Mouse (Mus musculus) urinary bladder, postnatal 10 days (tissue): ENCODE measurements around the gene Clstn2.

Source experiments
- DNase-seq: peaks from one replicate; pipeline ENCODE4 v3.0.0; 2022; ENCODE audit warnings: low spot score

Clstn2 gene

DNA sequence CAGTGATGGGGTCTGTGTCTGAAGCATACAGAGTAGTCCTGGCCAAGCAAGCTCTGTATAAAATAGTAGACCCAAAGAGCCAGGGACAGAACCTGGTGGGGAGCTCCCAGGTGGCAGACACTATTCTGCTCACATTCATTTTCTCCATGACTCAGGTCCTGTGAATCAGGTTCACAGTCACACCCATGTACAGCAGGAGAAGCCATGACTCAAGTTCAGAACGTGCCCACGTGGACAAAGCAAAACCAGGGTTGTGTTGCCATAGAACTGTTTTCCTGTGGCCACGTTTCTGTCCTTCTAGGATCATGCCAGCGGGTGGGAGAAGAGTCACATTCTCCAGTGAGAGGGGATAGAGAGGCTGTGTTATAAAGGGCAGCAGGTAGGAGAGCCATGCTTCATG, 353.9 kb downstream of the Clstn2 start:
- DNase-seq: no peak

DNA sequence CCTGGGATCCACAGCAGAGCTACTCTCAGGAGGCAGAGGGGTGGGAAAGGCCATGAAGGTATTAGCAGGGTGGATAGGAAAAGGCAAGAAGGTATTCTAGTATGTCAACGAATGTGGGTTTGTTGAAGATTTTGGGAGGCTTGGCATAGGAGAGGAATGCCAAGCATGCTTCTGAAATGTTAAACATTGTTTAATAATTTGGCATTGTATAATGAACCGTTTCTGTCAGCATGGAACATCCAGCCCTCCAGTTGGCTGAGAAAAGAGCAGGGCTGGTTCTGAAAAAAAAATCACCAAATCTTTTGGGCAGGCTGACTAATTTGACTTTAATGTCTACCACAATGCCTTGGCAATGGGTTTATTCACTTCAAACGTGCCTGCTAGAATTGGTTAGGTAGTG, 355.9 kb downstream of the Clstn2 start:
- no peak for DNase-seq

DNA sequence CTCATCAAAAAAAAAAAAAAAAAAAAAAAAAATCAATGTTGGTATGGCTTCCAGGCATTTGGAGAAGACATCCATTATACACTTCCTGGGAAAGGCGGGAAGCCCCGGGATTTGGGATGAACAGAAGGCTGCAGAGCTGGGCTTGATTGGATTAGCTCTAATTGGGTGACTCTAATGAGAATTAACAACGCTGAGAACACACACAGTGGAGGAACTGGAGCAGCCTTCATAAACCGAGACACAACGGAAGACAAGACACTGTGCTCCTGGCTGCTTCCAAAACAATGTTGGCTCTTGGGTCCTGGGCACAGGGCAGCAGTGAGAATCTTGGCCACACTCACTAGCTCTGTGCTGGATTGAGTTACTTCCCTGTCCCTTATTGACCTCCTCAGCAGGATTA, 360.3 kb downstream of the Clstn2 start:
- no peak for DNase-seq

DNA sequence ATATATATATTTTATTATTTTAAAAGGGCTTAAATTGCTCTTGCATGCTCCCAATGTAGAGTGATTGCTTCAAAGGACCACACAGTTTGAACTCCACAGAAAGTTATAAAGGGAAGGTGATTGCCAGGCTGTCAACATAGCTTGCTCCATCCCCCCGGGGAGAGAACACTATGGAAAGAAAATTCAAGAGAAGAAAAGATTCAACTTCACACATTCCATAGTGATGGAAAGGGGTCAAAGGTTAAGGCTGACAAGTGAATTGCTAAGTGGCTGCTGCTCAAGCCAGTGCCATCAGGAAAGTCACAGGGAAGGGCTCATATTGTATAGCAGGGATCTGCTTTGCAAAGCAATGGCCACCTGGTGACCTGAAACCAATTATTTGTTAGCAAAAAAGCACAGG, 360.8 kb downstream of the Clstn2 start:
- no peak for DNase-seq

DNA sequence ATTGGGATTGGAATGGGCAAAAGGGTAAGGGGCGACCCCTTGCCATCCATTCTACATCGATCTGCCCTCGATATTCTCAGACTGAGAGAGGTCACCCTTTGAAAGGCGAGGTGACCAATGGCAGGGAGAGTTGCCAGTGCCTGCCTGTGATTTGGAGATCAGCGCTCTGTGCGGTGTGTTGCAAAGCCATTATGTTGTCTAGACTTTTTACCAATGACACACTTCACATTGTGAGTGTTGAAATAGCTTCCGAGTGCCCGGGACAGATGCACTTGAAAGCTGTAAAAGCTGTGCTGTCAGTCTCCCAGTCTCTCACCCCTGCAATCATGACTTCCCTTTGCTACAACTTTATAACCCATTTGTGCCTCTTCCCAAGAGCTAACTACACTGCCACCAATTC, 362.3 kb downstream of the Clstn2 start:
- DNase-seq: no peak

DNA sequence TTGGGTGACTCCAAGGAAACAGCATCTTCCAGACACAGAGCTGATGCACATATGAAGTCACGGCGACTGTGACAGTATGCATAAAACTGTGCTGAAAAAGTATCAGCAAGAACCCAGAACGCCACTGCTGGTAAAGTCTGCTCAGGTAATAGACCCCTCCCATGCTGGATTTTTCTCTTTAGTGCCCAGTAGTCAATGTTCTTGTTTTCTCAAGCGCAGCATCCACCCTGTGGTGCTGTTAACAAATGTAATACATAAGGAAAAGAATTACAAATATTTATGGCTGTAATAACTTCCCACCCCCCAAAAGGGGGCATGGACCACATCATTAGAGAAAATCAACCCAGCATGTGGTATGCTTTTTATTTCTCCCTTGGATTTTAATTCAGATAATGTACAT, 372.0 kb downstream of the Clstn2 start:
- DNase-seq: no peak

DNA sequence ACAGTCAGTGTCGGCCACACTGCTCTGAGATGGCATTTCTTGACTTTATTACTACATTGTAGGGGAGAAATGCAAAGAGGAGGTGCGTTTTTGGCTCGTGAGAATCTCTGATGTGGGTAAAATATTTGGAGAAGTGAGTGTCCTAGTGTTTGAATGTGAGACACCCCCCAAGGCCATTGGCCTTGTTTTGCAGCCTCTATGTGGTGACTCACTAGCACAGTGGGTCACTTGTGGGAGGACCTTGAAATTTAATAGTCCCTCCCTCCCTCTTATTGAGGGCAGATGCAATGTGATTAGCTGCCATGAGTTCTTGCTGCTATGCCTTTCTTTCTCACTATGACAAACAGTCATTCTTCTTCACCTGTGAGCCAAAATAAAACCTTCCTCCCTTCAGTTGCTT, 374.2 kb downstream of the Clstn2 start:
- no peak for DNase-seq

DNA sequence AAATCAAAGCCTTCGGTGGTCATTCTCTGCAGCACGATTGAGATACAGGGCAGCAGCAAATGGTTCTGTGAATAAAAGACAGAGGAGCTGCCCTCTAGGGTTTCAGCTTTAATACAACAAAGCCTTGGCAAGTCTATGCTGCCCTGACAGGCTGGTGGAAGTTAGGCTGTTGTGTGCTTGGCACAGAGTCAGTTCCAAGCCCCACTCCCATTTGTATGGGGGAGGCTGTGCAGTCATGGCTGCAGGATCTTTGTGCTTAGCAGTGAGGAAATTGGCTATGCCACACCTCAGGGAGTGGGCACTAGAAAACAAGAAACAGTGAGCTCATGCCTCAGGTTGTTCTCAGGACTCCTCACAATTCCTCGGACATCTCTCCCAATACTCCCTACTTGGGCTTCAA, 384.6 kb downstream of the Clstn2 start:
- DNase-seq: no peak

DNA sequence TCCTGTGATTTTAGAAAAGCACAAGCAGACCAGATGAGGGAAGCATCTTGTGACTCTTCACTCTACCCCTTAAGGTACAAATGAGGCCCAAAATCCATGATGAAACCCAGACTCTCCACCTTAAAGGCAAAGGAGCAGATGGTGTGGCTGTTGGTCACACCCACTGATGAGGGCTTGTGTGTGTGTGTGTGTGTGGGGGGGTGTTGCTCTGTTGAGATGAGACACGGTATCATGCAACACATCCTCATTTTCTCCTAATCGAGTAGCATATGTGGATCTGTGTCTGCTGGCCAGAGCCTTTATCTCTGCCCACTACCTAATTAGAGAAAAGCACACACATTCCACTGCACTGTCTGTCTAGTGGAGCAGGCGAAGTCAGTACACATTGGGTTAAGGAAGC, 387.2 kb downstream of the Clstn2 start:
- DNase-seq: no peak

DNA sequence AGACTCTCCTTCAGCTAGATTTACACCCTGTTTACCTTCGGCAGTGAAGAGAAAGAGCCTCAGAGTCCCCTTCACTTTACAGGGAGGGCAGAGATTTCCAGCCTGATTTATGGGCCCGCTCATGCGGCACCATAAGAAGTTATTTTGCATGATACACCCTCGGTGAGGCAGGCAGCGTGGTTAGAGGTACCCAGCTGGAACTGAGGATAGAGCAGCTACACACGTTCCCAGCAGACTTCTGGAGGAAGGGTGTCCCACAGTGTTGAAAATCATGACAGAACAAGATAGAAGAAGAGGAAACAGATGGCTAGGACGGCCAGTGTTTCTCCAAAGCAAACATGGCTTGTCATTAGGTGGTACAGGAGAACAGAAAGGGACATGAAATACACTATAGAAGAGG, 390.6 kb downstream of the Clstn2 start:
- DNase-seq: no peak

DNA sequence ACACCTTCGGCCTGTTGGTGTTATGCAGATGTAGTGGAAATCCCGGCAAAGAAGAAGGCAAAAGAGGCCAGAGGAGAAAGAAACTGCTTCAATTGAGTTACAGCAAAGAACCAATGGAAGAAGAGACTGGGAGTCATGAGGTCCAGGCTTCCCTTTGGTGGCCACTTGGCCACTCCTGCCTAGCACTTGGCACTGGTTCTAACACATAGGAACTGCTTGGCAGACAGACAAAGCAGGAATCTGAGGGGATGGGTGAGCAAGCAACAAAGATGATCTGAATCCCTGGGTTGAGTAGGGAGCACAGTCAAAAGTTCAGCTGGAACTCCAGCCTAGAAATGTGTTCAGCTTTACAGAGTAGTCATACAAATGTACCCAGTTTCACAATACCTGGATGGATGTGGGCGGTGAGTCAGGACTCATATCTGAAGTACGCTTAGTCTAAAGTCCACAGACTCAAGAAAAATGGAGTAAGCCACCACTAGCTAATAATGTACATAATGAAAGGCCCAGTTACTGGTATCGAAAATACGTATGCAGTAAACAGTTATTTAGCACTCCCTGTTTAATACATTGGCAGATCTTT, 392.9 kb downstream of the Clstn2 start:
- DNase-seq: no peak

DNA sequence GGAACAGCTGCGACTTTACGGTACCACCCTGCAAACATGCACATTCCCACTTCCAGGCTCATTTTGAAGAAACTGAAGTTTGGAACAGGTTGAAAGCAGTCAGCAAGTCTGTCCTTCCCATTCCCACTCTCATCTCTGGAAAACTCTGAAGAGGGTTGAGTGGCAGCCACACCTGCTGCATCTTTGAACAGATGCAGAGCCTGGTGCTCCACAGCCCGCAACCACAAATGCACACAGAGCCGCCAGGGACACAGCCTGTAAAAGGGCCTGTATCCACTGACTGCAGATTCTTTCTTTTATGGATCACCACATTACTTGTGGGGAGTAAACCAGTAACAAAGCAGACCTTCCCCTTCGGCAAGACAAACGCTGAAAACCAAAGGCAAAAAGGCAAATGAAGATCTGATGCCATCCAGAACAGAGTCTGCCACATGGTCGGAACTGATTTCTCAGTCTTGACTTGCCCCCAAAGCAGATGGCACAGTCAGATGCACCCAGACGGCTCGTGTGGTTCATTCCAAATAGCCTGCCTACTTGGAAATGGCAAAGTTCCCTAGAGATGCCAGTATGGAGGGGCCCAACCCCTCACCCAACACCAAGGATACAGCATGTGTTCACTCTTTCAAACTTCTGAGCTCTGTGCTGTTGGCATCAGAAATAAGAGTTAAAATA, 394.2 kb downstream of the Clstn2 start:
- no peak for DNase-seq

DNA sequence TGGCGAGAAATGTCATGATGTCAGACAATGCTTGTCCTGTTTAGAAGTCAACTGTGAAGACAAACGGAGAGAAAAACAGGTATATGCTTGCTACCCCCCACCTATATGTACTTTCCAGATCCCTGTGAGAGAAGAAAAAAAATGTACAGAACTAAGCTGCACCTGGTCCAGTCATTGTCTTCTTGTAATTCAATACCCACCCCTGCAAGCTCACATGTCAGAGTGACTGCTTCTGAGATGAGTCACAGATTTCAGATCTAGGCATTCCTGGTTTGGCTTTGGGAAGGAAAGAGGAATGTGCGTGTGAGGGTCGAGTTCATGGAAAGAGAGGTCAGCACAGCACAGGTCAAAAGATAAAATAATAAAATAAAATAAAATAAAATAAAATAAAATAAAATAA, 397.6 kb downstream of the Clstn2 start:
- DNase-seq: no peak

DNA sequence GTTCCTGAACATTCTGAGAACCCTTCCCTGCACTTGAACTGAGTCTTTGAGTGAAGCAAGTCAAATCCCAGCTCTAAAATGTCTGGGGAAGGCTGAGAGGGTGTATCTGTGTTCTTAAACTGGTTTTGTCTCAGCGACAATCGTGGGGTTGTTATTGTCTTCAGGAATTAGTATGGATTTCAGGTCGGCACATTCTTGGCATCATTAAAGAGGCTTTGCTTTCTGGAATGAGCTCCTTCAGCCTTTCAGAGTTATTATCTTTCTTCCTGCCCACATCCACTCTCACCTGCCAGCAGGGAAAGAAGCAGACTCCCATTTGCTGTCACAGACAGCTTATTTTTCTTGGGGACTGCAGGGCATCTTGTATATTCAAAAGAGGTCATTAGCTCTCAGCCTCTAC, 398.1 kb downstream of the Clstn2 start:
- no peak for DNase-seq

DNA sequence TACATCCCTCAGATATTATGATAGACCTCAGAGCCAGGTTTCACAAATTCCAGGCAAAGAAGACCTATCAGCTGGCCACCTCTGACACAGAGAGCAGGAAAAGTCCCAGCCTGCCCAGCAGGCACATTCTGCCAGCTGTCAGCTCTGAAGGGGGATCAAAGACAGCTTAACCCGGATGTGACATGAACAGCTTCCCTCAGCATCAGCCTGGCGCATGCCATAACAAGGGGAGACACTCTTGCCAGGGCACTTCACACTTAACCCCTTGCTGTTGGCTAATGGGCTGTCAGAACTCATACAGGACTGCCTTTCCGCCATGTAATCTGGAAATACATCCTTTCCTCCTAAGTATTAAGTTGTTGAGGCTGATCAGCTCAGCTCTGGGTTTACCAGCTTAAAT, 403.8 kb downstream of the Clstn2 start:
- DNase-seq: no peak

DNA sequence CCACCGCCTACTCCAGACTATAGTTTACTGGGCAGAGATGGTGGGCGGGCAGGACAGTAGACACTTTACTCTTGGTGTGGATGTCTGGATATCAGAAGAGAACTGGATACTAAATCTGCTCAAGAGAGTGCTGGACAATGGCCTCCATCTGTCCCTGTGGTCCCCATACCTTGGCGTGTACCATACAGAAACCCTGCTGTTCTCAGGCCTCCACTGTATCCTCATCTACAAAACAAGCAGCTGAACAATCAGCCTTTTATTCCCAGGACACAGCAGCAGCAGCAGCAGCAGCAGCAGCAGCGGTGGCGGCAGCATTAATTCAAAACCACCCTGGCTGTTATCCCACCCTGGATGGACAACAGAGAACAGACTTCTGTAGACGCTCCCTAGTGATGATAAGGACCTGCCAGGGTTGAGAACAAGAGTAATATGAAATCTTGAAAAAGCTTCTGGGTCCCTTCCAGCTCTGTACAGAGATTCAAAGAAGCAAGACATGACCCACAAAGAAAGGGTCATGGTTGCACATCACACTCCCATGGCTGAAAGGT, 404.5 kb downstream of the Clstn2 start:
- DNase-seq: no peak

DNA sequence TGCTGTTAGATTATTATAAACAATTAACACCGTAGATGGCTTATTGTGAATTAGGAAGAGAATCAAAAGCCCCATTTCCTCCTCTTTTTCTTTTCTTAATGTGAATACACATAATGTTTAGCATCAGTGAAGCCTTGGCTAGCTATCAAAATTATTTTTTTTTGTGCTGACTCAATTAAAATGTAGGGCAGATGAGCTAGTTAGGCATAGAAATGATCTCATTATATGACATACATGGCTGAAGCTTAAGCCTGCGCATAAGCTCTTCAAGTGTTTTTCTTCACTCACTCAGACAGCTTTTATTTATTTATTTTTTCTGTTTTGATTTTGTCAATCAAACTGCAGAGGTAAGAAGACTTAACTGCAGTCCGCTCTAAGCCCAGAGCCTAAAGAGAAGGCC, 405.1 kb downstream of the Clstn2 start:
- DNase-seq: no peak

DNA sequence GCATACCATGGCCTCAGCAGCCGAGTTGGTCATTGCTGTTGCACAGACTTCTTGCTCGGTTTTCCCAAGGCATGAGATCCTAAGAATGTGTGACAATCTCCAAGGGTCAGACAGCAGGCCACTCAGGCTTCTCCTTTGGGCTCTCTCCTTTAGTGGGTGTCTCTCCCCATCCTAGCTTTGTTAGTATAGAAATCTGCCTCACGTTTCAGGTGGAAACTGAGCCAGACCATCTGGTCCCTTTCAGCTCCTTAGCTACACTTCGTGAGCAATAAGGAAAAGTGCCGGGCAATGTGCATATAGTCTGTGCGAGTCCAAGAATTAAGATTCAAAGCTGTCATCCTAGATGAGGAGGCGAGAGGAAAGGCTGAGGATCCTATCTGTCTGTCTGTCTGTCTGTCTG, 422.4 kb downstream of the Clstn2 start:
- no peak for DNase-seq

DNA sequence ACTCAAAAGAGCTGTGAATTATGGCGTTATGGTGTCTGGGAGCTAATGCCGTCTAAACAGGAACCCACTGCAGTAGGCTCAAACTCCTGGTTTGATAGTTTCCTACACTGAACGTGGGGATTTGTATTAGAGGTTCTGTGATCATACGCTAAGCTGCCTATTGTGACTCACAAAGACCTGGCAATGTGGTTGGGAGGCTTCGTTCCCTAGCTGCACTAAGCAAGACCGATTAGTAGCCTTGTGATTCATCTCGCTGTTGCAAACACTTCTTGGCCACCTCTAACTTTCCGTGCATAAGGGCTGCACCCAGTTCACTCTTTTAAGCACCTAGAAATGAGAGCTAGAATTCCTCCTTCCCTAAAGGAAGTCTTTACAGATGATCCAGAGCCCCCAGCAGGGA, 429.3 kb downstream of the Clstn2 start:
- DNase-seq: no peak

DNA sequence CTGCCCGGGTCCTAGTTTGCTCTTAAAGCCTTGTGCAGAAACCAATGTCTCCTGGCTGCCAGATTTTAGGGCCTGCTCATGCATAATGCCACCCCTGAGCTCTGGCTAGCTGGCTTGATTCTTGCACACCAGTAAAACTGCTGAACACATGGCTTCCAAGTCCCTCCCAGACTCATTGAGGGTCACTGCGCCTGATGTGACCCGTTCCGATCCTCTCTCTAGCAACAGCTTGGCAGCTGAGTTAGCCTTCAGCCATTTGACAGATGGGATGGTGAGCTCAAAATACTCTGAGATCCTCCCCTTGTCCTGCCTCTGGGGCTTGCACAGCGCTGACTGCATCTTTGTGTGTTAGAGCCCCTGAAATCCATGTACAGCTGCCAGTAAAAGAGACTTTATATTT, 430.5 kb downstream of the Clstn2 start:
- no peak for DNase-seq

DNA sequence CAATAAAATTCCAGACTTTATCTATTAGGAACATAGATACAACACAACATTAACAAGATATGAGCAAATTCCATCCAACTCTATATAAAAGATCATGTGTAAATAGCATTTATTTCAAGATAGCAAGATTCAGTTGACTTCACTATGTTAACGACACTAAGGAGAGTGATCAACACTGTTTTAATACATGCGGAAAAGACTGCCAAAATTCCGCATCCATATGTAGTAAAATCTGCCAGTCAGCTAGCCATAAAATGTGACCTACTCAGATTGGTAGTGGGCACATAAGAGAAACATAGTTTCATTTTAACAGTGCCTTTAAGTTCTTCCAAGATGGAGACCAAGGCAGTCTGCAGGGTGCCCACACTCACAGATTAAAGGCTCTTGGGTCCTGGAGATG, 434.0 kb downstream of the Clstn2 start:
- DNase-seq: no peak

DNA sequence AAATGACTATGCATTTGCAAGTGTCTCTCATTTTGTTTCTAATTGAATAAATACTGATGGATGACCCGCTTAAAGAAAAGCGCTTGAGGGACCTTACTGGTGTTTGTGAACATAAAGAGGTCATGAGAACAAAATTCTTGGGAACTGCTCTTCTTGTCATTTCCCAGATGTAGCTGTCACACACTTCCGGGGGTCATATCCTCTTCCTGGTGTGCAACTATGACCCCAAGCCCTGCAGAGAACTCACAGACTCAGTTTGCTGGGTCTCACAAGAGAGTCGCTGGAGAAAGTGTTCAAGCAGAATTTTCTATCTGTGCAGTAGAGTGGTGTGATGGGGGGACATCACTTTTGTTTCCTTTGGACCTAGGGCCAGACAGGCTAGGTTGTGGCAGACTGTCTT, 442.3 kb downstream of the Clstn2 start:
- DNase-seq: no peak

DNA sequence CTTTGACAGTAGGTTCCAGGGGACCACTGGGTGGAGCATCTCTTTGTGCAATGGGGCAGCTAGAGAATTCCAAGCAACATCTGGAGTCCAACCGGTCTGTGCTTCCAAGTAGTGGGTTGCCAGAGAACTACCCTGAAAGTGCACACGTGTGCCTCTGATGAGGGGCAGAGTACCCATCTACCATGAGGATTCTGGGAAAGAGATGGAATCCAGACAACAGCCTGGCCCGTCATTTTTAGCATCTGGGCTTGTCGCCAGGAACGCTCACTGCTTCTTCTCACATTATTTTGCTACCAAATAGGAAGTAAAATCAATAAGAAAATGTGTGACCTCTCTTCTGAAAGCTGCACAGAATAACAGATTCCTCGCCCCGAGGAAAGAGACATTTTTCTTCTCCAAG, 462.1 kb downstream of the Clstn2 start:
- DNase-seq: no peak

DNA sequence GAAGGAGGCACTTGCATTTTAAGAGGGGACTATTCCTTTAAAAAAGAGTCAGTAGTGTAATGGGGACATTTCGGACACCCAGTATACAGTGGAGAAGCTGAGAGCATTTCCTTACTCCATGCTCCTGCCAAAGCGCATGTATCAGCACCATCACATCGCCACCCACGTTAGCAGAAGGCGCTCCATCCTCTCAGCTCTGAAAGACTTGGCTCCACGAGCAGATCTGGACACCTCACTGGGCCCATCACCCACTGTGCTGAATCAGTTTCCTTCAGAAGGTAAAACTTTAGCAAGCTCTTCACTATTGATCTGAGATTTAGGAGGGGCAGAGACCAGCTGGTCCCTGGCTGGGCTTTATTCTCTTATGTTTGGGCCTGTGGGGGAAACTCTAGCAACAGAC, 469.9 kb downstream of the Clstn2 start:
- no peak for DNase-seq
